In the genomic region with DNA sequence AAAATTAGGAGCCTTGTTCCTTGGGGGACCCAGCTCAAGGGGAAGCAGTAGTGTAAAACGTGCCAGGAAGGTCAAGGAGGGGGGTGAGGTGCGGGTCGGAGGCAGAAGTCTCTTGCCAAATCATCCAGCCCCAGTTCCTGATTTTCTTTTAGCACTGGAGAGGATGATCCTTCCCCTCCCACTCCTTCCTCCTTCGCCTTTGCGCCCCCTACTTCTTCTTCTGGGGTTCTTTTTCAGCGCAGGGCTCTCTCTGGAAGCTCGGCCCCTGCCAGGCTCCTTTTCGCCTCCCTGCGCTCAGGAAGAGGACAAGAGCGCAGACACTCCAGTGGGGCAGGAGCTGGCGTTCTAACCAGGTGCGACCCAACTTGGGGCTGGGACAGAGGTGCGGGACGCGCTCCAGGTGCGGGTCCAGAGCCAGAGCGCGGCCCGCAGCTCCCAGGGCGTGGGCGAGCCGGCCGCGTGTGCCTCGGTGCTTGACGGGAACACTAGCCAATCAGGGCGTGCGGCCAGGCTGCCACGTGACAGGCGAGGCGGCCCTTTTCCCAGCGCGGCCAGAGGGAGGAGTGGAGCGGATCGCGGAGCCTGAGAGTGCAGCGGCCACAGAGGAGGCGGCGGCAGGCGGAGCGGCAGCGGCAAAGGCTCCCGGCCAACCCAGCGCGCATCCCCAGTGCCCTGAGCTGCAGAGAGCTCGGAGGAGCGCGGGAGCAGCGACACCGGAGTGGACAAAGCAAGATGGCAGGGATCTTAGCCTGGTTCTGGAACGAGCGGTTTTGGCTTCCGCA, we compare ENCODE assay signal across 8 mouse cellular contexts. TPM values are rescaled to one million over a fixed set of nuclear protein-coding genes. Genes with fewer than 3 reads are reported as not detected.
DNase-seq lines count a peak whose midpoint lies in the region; ATAC-seq lines count a peak whose summit lies in the region.

TSS of gene Cers6 (plus strand) at position 538 of the 782 bp plus-strand sequence.

- H3K27me3 ChIP-seq in forebrain, embryonic 11.5 days (ENCODE audit: control insufficient read depth, insufficient read depth, low read length): peaks cover 2% of the 10 kb centered on the region; the same call in 1 of the 2 replicates
- H3K27me3 ChIP-seq in heart, embryonic 15.5 days: no peaks in the 10 kb centered on the region
- peaks cover 33% of the 10 kb centered on the region for H3K27me3 ChIP-seq in liver, embryonic 13.5 days
- no peaks in the 10 kb centered on the region for H3K27me3 ChIP-seq in stomach, embryonic 14.5 days (ENCODE audit: control insufficient read depth, insufficient read depth, low read length)

- peak within 1 kb of the TSS; percentile 79 for H3K9ac ChIP-seq in forebrain, embryonic 11.5 days (ENCODE audit: low read length)
- H3K9ac ChIP-seq in heart, embryonic 15.5 days: peak within 1 kb of the TSS; percentile 78
- peak within 1 kb of the TSS; percentile 71 for H3K9ac ChIP-seq in liver, embryonic 13.5 days
- peak within 1 kb of the TSS; percentile 75 for H3K9ac ChIP-seq in stomach, embryonic 14.5 days (replicated peaks; ENCODE audit: low read depth, low read length)

- H3K36me3 ChIP-seq in forebrain, embryonic 11.5 days (ENCODE audit: control insufficient read depth, insufficient read depth, low read length): no peaks in the 10 kb centered on the region
- no peaks in the 10 kb centered on the region for H3K36me3 ChIP-seq in heart, embryonic 15.5 days
- no peaks in the 10 kb centered on the region for H3K36me3 ChIP-seq in liver, embryonic 13.5 days
- H3K36me3 ChIP-seq in stomach, embryonic 14.5 days (ENCODE audit: control insufficient read depth, insufficient read depth, low read length): no peaks in the 10 kb centered on the region

- H3K27ac ChIP-seq in brown adipose tissue, adult 24 weeks (replicated peaks; ENCODE audit: low read depth, low read length): no peak within 1 kb of the TSS
- H3K27ac ChIP-seq in forebrain, embryonic 11.5 days (ENCODE audit: low read depth, low read length): peak within 1 kb of the TSS; percentile 68; the same call in 1 of the 2 replicates
- peak within 1 kb of the TSS; percentile 79 for H3K27ac ChIP-seq in heart, embryonic 15.5 days
- H3K27ac ChIP-seq in liver, embryonic 13.5 days: peak within 1 kb of the TSS; percentile 47; the same call in 1 of the 2 replicates
- peak within 1 kb of the TSS; percentile 48 for H3K27ac ChIP-seq in stomach, embryonic 14.5 days (ENCODE audit: low read length)

- DNase-seq in CD4-positive helper T cell, adult 2 months (ENCODE audit: low read depth, low spot score): peak; percentile 84
- DNase-seq in forebrain, embryonic 11.5 days (ENCODE audit: low spot score): peak; percentile 98
- DNase-seq in kidney, postnatal 25 days: peak; percentile 98
- DNase-seq in liver, embryonic 13.5 days: peak; percentile 85
- peak; percentile 72 to 78 for DNase-seq in natural killer cell, adult 2 months (ENCODE audit: low spot score in 2 of 2)

- ATAC-seq in forebrain, embryonic 11.5 days (replicated peaks; ENCODE audit: low FRiP score): peak; percentile 99
- ATAC-seq in heart, embryonic 15.5 days (replicated peaks; ENCODE audit: insufficient number of reproducible peaks, insufficient read depth, low FRiP score, low read depth): peak; percentile 96
- ATAC-seq in liver, embryonic 13.5 days (ENCODE audit: low read depth): peak; percentile 94
- ATAC-seq in stomach, embryonic 14.5 days (ENCODE audit: insufficient number of reproducible peaks, insufficient read depth, low FRiP score, low read depth): peak; percentile 98

- no peaks in the 10 kb centered on the region for H3K9me3 ChIP-seq in forebrain, embryonic 11.5 days (ENCODE audit: control insufficient read depth, low read length)
- no peaks in the 10 kb centered on the region for H3K9me3 ChIP-seq in heart, embryonic 15.5 days (replicated peaks)
- no peaks in the 10 kb centered on the region for H3K9me3 ChIP-seq in liver, embryonic 13.5 days (replicated peaks)
- no peaks in the 10 kb centered on the region for H3K9me3 ChIP-seq in stomach, embryonic 14.5 days (ENCODE audit: control insufficient read depth, low read depth, low read length)

- peak within 1 kb of the TSS; percentile 60 for H3K4me3 ChIP-seq in brown adipose tissue, adult 24 weeks (ENCODE audit: insufficient read depth, low read depth, low read length)
- H3K4me3 ChIP-seq in forebrain, embryonic 11.5 days (ENCODE audit: low read depth, low read length): peak within 1 kb of the TSS; percentile 78
- peak within 1 kb of the TSS; percentile 82 for H3K4me3 ChIP-seq in heart, embryonic 15.5 days
- H3K4me3 ChIP-seq in liver, embryonic 13.5 days (replicated peaks): peak within 1 kb of the TSS; percentile 69
- peak within 1 kb of the TSS; percentile 86 for H3K4me3 ChIP-seq in stomach, embryonic 14.5 days (ENCODE audit: low read depth, low read length)

- WGBS in forebrain, embryonic 11.5 days: under 1% methylated on average over 48 of the region's 53 CpGs
- WGBS in heart, embryonic 15.5 days: under 1% methylated on average over 50 of the region's 53 CpGs
- under 1% methylated on average over 53 of the region's 53 CpGs for WGBS in liver, embryonic 13.5 days (ENCODE audit: insufficient replicate concordance)
- WGBS in stomach, embryonic 14.5 days: under 1% methylated on average over 53 of the region's 53 CpGs

- H3K4me2 ChIP-seq in forebrain, embryonic 11.5 days (ENCODE audit: low read depth, low read length, severe bottlenecking): peak within 1 kb of the TSS; percentile 83
- H3K4me2 ChIP-seq in heart, embryonic 15.5 days: peak within 1 kb of the TSS; percentile 93
- H3K4me2 ChIP-seq in liver, embryonic 13.5 days: peak within 1 kb of the TSS; percentile 92
- peak within 1 kb of the TSS; percentile 75 for H3K4me2 ChIP-seq in stomach, embryonic 14.5 days (replicated peaks; ENCODE audit: low read depth, low read length)

- H3K4me1 ChIP-seq in brown adipose tissue, adult 24 weeks (ENCODE audit: control insufficient read depth, insufficient read depth, insufficient read length, low read length): no peaks in the 10 kb centered on the region
- no peaks in the 10 kb centered on the region for H3K4me1 ChIP-seq in forebrain, embryonic 11.5 days (replicated peaks; ENCODE audit: control insufficient read depth, insufficient read depth, low read length)
- H3K4me1 ChIP-seq in heart, embryonic 15.5 days (replicated peaks): peaks cover 25% of the 10 kb centered on the region
- peaks cover 19% of the 10 kb centered on the region for H3K4me1 ChIP-seq in liver, embryonic 13.5 days (replicated peaks)
- H3K4me1 ChIP-seq in stomach, embryonic 14.5 days (ENCODE audit: control insufficient read depth, insufficient read depth, low read length): peaks cover 17% of the 10 kb centered on the region

RNA-seq across cellular contexts. Expression of gene Cers6, which starts in this region (rescaled TPM):
- polyA plus RNA-seq in brown adipose tissue, adult 24 weeks (2012; ENCODE audit: insufficient read depth, insufficient read length, missing spikeins): 0.75 and 1.1 TPM in 2 replicates
- 32.3 and 34.6 TPM in 2 replicates for polyA plus RNA-seq in forebrain, embryonic 11.5 days (2014; fragmentation: Nextera tagmentation; extraction: Ambion mirVana)
- polyA plus RNA-seq in heart, embryonic 15.5 days (2015; fragmentation: Nextera tagmentation; extraction: Ambion mirVana): 19.2 and 23.2 TPM in 2 replicates
- 3.6 and 5.8 TPM in 2 replicates for polyA plus RNA-seq in liver, embryonic 13.5 days (2015; fragmentation: Nextera tagmentation; extraction: Ambion mirVana)
- polyA plus RNA-seq in stomach, embryonic 14.5 days (2014; fragmentation: Nextera tagmentation; extraction: Ambion mirVana): 37.5 and 38.7 TPM in 2 replicates
